Mouse (Mus musculus) heart, adult 2 months (tissue): ENCODE measurements around the gene Irf2bp2. TPM values are rescaled to one million over a fixed set of nuclear protein-coding genes. Genes with fewer than 3 reads are reported as not detected.

Experiments used
- DNase-seq, 2 experiments: peaks; one replicate each; pipeline ENCODE4 v3.0.0; 2021
- H3K27ac ChIP-seq: fragments of 200-600 bp; 2 replicates; pipeline ENCODE4 v1.8.1; 2022
- H3K27me3 ChIP-seq: fragments of 200-500 bp; 2 replicates; pipeline ENCODE4 v1.6.1; 2012; ENCODE audit warnings: mild to moderate bottlenecking, low read length, inconsistent platforms, mixed read lengths; ENCODE audit not compliant: control insufficient read depth, insufficient read depth
- H3K36me3 ChIP-seq: fragments of 200-500 bp; 2 replicates; pipeline ENCODE4 v1.6.1; 2012; ENCODE audit warnings: low read length, inconsistent platforms; ENCODE audit not compliant: control insufficient read depth, insufficient read depth
- H3K4me1 ChIP-seq: fragments of 200-500 bp; 2 replicates; pipeline ENCODE4 v1.6.1; 2011; ENCODE audit warnings: low read length; ENCODE audit not compliant: control insufficient read depth, insufficient read depth
- H3K4me3 ChIP-seq: fragments of 200-600 bp; 2 replicates; pipeline ENCODE4 v1.8.1; 2022
- H3K79me2 ChIP-seq: fragments of 200-500 bp; replicated peaks from 2 replicates; pipeline ENCODE4 v1.6.1; 2012; ENCODE audit warnings: mild to moderate bottlenecking, inconsistent platforms, low read length, moderate library complexity, mixed read lengths; ENCODE audit not compliant: control insufficient read depth, insufficient read depth
- H3K9ac ChIP-seq: fragments of 200-500 bp; 2 replicates; pipeline ENCODE4 v1.6.1; 2012; ENCODE audit warnings: low read depth, mild to moderate bottlenecking, control low read depth, inconsistent platforms, low read length, mixed read lengths
- CTCF ChIP-seq: fragments of 200-600 bp; IDR thresholded peaks from 2 replicates; pipeline ENCODE4 v1.8.1; 2022; ENCODE audit warnings: antibody characterized with exemption, mild to moderate bottlenecking, moderate library complexity
- EP300 ChIP-seq: fragments of 200-500 bp; IDR thresholded peaks from 2 replicates; pipeline ENCODE4 v1.6.1; 2011; ENCODE audit warnings: low read depth, low read length, control low read depth; ENCODE audit not compliant: insufficient read depth
- POLR2A ChIP-seq: fragments of 200-500 bp; IDR thresholded peaks from 2 replicates; pipeline ENCODE4 v1.6.1; 2011; ENCODE audit warnings: mild to moderate bottlenecking, low read depth, low read length, control low read depth; ENCODE audit not compliant: insufficient read depth
- WGBS: fragments of 180-500 bp; shearing (Covaris S2); methylation state at CpG from one replicate; pipeline ENCODE4 v1.1.7; 2018; 5-methylcytosine and 5-hydroxymethylcytosine counted together
- intact Hi-C: fragments of 180-260 bp; cut with DNase I; formaldehyde crosslinking; loops from one replicate; pipeline ENCODE4 v1.15.1; 2025
- polyA plus RNA-seq: library from polyadenylated mRNA; depleted of rRNA; stranded (reverse); fragments of >200 nt; gene quantifications from 2 replicates; pipeline ENCODE4 v1.2.3, GENCODE M21; 2012
- total RNA-seq, 2 experiments: library from RNA; stranded (reverse); gene quantifications; 2 replicates each; pipeline ENCODE4 v1.2.3; 2021

The Irf2bp2 gene
- total and polyA plus RNA-seq, 3 experiments: 33.8 to 132 (median 56.3) TPM

- Histone ChIP-seq H3K36me3 (no peaks in the 10 kb centered on the region), H3K9ac (no peak overlapping the region), H3K79me2 (no peaks in the 10 kb centered on the region), H3K27ac (peak overlapping the region; percentile 82), H3K4me1 (peaks cover 21% of the 10 kb centered on the region), H3K27me3 (no peaks in the 10 kb centered on the region), H3K4me3 (no peak overlapping the region)
- no peak for DNase-seq
- WGBS: 37% methylated on average over 5 of the region's 5 CpGs
- intact Hi-C loops: loop anchor here (2.0 kb wide), 1 partner anchor 48 kb away; no protein-coding TSS in a partner anchor
- TF ChIP-seq POLR2A (no peak), EP300 (no peak), CTCF (no peak)
Observed at GRCm38 (mm10) chr8:126616736-126617135, 22.9 kb upstream of the Irf2bp2 start.

DNA sequence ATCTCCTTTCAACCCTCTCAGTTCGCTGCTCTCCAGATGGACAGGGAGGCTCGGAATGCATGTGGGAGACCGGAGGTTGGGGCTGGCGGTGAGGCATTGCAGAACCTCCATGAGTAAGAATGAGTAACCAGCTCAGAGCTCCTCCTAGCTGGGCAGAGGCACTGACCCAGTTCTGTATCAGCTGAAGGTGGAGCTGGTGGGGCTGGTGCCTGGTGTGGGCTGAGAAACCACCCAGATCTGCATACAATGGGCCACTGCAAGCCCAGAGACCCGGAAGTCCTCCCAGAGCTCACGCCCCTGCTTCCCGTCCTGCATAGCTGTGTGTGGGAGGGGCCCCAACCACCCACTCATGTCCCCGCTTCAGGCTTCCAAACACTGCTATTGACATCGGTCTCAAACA is 22.0 kb upstream of the Irf2bp2 start:
- intact Hi-C loops: loop anchor here (2.0 kb wide), 2 partner anchors 15 to 49 kb away; no protein-coding TSS in a partner anchor
- peak overlapping the region; percentile 14; the same call in 1 of the 2 replicates for H3K4me3 ChIP-seq
- WGBS: 28% methylated on average over 9 of the region's 9 CpGs
- no peaks in the 10 kb centered on the region for H3K27me3 ChIP-seq
- H3K4me1 ChIP-seq: peaks cover 21% of the 10 kb centered on the region
- DNase-seq: peak; percentile 78 to 87
- TF ChIP-seq EP300: peak; percentile 84; the same call in 1 of the 2 replicates
- TF ChIP-seq CTCF: peak; percentile 51
- TF ChIP-seq POLR2A: no peak
- peak overlapping the region; percentile 82 for H3K27ac ChIP-seq
- no peak overlapping the region for H3K9ac ChIP-seq
- no peaks in the 10 kb centered on the region for H3K36me3 ChIP-seq
- H3K79me2 ChIP-seq: no peaks in the 10 kb centered on the region

DNA sequence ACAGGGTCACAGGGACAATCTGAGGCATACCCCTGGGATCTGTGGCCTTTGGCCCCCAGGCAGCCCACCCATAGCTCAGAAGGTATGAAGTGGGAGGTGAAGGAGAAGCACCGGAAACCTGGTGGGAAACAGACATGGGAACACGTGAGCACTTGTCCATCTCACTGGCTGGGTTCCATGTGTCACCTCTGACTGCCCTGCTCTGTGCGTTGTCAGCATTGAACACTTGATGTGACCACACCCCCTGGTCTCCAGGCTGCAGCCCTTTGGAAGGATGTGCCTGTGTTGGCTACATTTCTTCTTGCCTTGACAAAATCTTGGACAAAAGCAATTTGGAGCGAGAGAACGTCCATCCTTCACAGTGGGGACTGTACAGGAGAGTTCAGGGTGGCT is 20.9 kb upstream of the Irf2bp2 start:
- Histone ChIP-seq H3K4me1 (peaks cover 21% of the 10 kb centered on the region), H3K79me2 (no peaks in the 10 kb centered on the region), H3K36me3 (no peaks in the 10 kb centered on the region), H3K4me3 (no peak overlapping the region), H3K9ac (no peak overlapping the region), H3K27me3 (no peaks in the 10 kb centered on the region), H3K27ac (peak overlapping the region; percentile 82)
- no peak for TF ChIP-seq CTCF
- no peak for TF ChIP-seq POLR2A
- TF ChIP-seq EP300: no peak
- WGBS: 59% methylated on average over 5 of the region's 5 CpGs
- DNase-seq: peak in 1 of 2 experiments; percentile 32
- intact Hi-C loops: loop anchor here (2.0 kb wide), 1 partner anchor 14 kb away; no protein-coding TSS in a partner anchor

GRCm38 (mm10) chr8:126614062-126614739 is 20.4 kb upstream of the Irf2bp2 start:
- H3K27ac ChIP-seq: peak overlapping the region; percentile 82
- H3K36me3 ChIP-seq: no peaks in the 10 kb centered on the region
- no peak overlapping the region for H3K4me3 ChIP-seq
- peaks cover 21% of the 10 kb centered on the region for H3K4me1 ChIP-seq
- peak; percentile 60 to 76 for DNase-seq
- TF ChIP-seq POLR2A (no peak), EP300 (peak; percentile 58; the same call in 1 of the 2 replicates)
- no peaks in the 10 kb centered on the region for H3K79me2 ChIP-seq
- H3K9ac ChIP-seq: no peak overlapping the region
- H3K27me3 ChIP-seq: no peaks in the 10 kb centered on the region
- whole genome bisulfite sequencing: 61% methylated on average over 8 of the region's 8 CpGs
- intact Hi-C loops: loop anchor here (2.0 kb wide), 1 partner anchor 13 kb away; no protein-coding TSS in a partner anchor

GRCm38 (mm10) chr8:126613143-126613542 is 19.4 kb upstream of the Irf2bp2 start:
- H3K27me3 ChIP-seq: no peaks in the 10 kb centered on the region
- TF ChIP-seq POLR2A (no peak), EP300 (no peak), CTCF (no peak)
- WGBS: 77% methylated on average over 5 of the region's 5 CpGs
- no peak for DNase-seq
- no peaks in the 10 kb centered on the region for H3K36me3 ChIP-seq
- peaks cover 21% of the 10 kb centered on the region for H3K4me1 ChIP-seq
- no peak overlapping the region for H3K4me3 ChIP-seq
- no peak overlapping the region for H3K9ac ChIP-seq
- no peak overlapping the region for H3K27ac ChIP-seq
- H3K79me2 ChIP-seq: no peaks in the 10 kb centered on the region
- intact Hi-C loops: no loop called here

- H3K27me3 ChIP-seq: no peaks in the 10 kb centered on the region
- peaks cover 21% of the 10 kb centered on the region for H3K4me1 ChIP-seq
- WGBS: 97% methylated on average over 3 of the region's 3 CpGs
- intact Hi-C loops: no loop called here
- H3K4me3 ChIP-seq: no peak overlapping the region
- no peak overlapping the region for H3K9ac ChIP-seq
- DNase-seq: no peak
- no peak for TF ChIP-seq POLR2A
- TF ChIP-seq CTCF: no peak
- TF ChIP-seq EP300: no peak
- H3K79me2 ChIP-seq: no peaks in the 10 kb centered on the region
- H3K36me3 ChIP-seq: no peaks in the 10 kb centered on the region
- H3K27ac ChIP-seq: no peak overlapping the region
Observed at GRCm38 (mm10) chr8:126612739-126613138, 19.0 kb upstream of the Irf2bp2 start.
